Mouse (Mus musculus) embryonic stem cell, embryonic (primary cell): Measurements from ENCODE around the gene Pdzd4.

Experiments
- CTCF ChIA-PET, 4 experiments: fragments of 300-600 bp in 2 of 4; fragments of 350-600 bp in 2 of 4; sonication (Branson Sonifier 250); formaldehyde crosslinking; loops; one replicate each; lab custom pipeline; 2022; ENCODE audit warnings: inconsistent platforms in 2 of 4; lab: Charles Lee
- POLR2A ChIA-PET, 4 experiments: fragments of 300-600 bp in 2 of 4; fragments of 350-600 bp in 2 of 4; sonication (Branson Sonifier 250); formaldehyde crosslinking; loops; one replicate each; lab custom pipeline; 2022; ENCODE audit warnings: antibody characterized with exemption in 4 of 4, inconsistent platforms in 1 of 4; lab: Charles Lee

The Pdzd4 gene

DNA sequence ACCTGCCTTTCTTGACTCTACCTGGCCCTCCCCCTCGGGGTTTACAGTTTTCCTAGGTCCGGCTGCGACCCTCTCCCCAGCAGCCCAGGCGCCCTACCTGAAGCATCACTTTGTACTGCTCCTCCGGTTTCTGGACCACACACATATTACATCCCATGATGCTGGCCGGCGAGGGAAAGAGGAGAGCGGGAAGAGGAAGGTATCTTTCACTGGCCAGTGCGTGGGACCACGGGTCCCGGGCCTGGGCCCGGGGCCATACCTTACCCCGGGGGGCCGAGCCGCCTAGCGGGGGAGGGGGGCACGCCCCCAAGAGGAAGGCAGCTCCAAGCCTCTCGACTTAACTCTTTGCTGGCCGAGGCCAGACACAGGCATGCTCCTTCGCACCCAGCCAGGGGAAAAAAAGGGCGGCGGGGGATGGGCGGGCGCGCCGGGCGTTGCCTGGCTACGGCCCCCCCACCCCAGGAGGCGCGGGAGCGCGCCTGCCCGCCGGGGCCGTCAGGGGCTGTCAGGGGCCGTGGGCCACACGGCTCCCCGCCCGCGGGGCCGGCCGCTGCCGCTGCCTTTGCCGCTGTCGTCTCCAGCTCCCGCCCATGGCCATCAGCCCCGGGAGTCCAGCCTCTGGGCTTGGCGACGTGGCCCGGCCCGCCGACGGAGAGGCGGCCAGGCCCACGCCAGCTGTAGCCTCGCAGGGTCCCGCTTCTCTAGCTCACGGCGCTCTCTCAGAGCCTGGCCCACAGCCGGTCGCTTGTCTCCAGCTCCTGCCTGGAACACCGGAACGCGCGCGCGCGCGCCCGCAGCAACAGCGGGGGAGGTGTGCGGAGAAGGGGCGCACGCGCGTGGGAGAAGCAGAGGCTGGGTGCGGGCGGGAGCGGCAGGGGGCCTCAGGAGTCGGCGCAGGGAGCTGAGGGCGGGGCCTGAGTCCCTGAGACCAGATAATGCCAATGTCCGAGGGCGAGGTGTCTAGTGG is at the start of gene Pdzd4:
Pdzd4 (minus strand) TSS at position 785 of the 967 bp plus-strand sequence.
- ChIA-PET POLR2A (interaction anchor here in 3 of 4 experiments (0.7 to 3.8 kb wide), 22 partner anchors 9 to 446 kb away, joined by 3 to 21 read pairs (median 4); partner anchors contain the start of genes Renbp (in 2 of the 3), Abcd1 (in 1 of the 3), Arhgap4 (in 1 of the 3) and Bcap31 (in 1 of the 3)), CTCF (interaction anchor here in 1 of 4 experiments (1.1 kb wide), 1 partner anchor 26 kb away, joined by 8 read pairs; no protein-coding TSS in a partner anchor)

DNA sequence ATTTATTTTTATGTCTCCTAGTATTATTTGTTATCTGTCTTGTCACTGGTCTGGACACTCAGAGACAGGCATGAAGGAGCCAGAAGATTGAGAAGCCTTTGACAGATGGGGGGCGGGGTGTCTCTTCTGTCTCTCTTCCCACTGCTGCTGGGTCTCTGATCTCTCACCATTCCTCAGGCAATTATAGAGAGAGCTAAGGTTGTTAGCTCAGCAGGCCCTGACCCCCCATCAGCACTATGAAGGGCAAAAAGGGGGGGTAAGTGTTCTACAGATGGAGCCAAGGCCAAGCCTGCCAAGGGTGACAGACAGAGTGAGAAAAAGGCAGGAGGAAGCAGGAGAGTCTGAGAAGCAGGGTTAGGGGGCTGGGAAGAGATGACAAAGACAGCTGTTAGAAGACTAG is 47.2 kb upstream of the Pdzd4 start:
- ChIA-PET POLR2A (interaction anchor here in 2 of 4 experiments (0.6 to 1.1 kb wide), 3 partner anchors 38 to 357 kb away, joined by 3 to 4 read pairs (median 3); partner anchors contain the start of genes Idh3g (in 1 of the 2) and Ssr4 (in 1 of the 2)), CTCF (no interaction called here)

DNA sequence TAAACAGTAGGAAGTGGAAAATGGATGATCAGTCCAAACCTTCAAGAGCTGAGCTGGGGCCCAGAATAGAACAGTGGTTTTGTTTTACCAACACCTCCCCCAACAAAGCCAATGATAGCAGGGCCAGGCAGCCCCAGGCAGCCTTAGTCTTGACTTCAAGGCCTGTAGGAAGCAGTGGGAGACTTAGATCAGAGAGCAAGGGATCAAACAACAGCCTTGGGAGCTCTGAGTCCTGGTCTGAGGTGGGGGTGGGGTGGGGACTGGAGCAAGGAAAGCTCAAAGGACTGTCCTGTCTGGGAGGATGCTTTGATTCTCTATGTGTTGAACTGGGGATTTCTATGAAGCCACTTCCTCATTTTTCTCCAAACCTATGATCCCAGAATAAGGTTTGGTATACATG is 46.7 kb upstream of the Pdzd4 start:
- CTCF ChIA-PET, result no interaction called here

GRCm38 (mm10) chrX:73869334-73869733 is 44.6 kb upstream of the Pdzd4 start:
- POLR2A ChIA-PET, result no interaction called here
- CTCF ChIA-PET, result no interaction called here

More for the DNA sequence above, 46.7 kb upstream of the Pdzd4 start:
- POLR2A ChIA-PET, result interaction anchor here in 1 of 4 experiments (0.6 to 1.1 kb wide), 2 partner anchors 85 to 124 kb away, joined by 3 read pairs; partner anchors contain the start of genes Idh3g and Ssr4

GRCm38 (mm10) chrX:73867852-73868251 is 43.1 kb upstream of the Pdzd4 start:
- ChIA-PET CTCF (no interaction called here), POLR2A (no interaction called here)

DNA sequence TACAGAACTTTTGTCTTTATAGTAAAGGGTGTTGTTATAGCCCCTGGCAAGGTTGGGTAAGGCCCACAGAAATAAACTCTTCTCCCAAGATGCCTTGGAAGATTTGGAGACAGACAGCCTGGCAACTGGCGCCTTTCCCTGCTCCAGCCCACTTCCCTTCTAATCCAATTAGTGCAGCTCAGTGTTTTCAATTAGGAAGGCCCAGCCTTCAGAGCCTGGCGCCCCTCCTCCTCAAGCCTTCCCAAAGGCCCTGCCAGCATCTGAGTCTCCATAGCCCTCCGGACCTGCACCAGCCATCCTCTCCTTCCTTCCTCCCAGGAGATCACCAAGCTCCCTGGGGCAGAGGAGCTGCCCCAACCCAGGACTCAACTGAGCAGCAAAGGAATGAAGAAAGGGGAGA is 42.5 kb upstream of the Pdzd4 start:
- POLR2A ChIA-PET, result no interaction called here
- CTCF ChIA-PET, result no interaction called here

DNA sequence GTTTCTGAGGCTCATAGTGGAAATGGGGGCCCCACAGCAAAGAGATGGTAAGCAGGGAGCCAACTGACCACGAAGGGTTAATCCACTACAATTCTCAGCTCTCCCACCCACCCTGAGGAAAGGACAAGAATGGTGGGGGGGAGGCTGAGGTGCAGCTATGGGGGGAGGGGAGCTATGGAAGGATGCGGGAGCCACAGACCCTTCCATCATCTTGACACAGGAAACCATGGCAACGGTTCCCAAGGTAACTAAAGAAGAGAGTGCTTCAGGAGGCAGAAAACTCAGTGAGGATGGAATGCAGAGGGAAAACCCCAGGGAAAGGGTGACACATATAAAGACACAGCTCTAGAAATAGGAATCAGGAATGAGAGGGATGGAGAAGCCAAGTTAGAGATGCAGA is 39.9 kb upstream of the Pdzd4 start:
- ChIA-PET CTCF (no interaction called here), POLR2A (no interaction called here)

DNA sequence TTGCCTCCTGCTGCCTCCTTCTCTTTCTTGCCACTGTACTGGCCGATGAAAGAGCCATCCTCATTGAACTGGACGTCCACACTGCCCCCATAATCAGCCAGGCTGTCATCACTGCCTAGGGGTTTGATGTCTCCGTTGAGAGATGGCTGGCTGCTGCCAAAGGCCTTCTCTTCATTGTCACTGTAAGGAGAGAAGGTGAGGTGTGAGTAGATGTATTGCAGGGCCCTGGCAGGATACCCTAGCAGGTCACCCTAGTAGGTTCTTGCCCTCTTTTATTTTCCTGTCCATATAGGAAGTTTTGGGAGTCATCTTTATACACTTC is 30.3 kb upstream of the Pdzd4 start:
- ChIA-PET CTCF (no interaction called here), POLR2A (no interaction called here)

DNA sequence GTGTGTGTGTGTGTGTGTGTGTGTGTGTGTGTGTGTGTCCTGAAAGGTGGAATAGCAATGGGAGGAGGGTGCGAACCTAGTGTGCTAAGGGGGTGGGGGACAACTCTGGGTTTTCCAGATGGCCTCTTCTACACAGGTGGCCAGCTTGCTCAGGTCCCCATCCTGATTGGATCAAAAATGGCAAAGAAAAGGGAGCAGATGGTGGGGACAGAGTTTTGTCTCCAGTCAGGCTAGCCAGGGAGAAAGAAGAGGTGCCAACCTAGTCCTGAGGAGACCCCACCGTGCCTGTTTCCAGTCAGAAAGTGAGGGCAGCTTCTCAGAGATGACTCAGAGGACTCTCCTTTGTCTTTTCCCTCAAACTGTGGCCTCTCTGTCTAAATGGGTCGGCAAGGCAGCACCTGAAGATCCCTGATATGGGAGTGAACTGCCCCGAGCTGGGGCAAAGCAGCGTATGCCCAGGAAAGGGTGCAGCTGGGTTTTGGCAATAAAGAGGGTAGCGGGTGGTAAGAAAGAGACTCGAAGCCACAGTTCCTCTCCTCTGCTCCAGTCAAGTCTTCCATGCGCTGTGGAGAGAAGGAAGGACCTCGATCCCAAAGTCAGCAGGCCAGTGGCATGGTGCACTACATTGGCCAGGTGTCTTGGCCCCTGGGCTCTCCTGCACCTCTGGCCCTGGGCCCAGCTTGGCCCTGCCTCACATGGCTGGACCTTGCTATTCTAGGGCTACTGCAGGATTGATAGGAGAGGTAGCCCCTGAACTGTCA is 29.7 kb upstream of the Pdzd4 start:
- CTCF ChIA-PET, result no interaction called here
- POLR2A ChIA-PET, result no interaction called here

GRCm38 (mm10) chrX:73836691-73837090 is 11.9 kb upstream of the Pdzd4 start:
- CTCF ChIA-PET, result no interaction called here
- POLR2A ChIA-PET, result no interaction called here

DNA sequence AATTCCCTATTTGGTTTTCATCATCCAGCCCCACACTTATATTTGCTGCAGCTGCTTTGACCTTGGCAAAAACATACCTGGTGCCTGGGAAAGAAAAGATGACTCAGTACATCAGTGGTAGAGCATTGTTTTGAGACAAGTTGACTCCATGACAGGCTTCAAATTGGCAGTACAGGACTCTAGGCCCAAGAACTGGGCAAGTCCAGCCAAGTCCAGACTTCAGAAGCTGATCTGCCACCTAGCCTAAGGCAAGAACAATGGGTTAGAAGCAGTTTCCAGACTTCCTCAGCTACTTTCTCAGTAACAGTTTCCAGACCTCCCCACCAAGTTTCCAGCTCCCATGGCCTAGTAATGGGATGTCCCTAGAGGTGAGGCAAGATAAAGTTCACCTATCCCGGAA is 11.0 kb upstream of the Pdzd4 start:
- ChIA-PET CTCF (no interaction called here), POLR2A (no interaction called here)

- CTCF ChIA-PET, result no interaction called here
Measured at GRCm38 (mm10) chrX:73823747-73824146, 1.0 kb downstream of the Pdzd4 start.

DNA sequence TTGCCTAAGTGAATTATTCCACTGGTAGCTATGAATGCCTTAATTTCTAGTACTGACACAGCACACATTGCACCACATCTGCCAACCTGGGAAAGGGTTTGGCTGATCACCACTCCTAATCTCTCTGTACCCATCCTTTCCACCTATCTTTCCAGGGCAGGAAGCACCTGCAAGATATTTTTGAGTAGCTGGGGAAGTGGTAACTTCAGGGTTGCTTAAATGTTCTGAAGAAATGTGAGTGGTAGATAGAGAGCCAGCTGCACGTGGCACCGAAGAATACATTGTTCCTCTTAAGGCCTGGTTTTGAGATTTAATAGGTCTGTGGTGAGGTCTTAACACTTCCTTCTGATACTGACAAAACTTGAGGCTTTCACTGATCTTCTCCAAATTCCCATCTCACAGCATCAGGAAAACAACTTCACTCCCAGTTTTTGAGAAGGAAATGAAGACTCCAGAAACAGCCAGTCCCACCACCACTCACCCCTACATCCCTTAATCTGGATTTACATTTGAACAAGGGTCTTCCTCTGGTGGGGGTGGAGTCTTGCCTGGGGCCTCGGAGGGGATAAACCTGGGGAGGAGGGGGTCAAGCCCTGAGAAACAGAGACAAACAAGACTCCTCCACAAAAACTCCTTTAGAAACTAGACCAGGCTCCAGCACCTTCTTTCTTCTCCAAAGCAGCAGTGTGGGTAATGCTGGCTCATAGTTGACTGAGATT is 8.0 kb downstream of the Pdzd4 start:
- POLR2A ChIA-PET, result interaction anchor here in 1 of 4 experiments (1.6 to 4.6 kb wide), 3 partner anchors 8 to 22 kb away, joined by 3 to 21 read pairs (median 6); partner anchors contain the start of gene Pdzd4
- CTCF ChIA-PET, result no interaction called here

More at GRCm38 (mm10) chrX:73823747-73824146, 1.0 kb downstream of the Pdzd4 start:
- POLR2A ChIA-PET, result interaction anchor here in 3 of 4 experiments (0.6 to 3.8 kb wide), 16 partner anchors 8 to 447 kb away, joined by 3 to 21 read pairs (median 5); partner anchors contain the start of genes Renbp (in 2 of the 3), Idh3g (in 1 of the 3), Rpl10 (in 1 of the 3) and Ssr4 (in 1 of the 3)

- ChIA-PET CTCF (interaction anchor here in 1 of 4 experiments (1.2 kb wide), 1 partner anchor 16 kb away, joined by 5 read pairs; no protein-coding TSS in a partner anchor), POLR2A (interaction anchor here in 3 of 4 experiments (0.6 to 4.6 kb wide), 18 partner anchors 9 to 455 kb away, joined by 3 to 21 read pairs (median 5); partner anchors contain the start of genes Pdzd4 (in 2 of the 3), Renbp (in 2 of the 3) and Rpl10 (in 1 of the 3))
Measured at GRCm38 (mm10) chrX:73815072-73815471, 9.7 kb downstream of the Pdzd4 start.

- POLR2A ChIA-PET, result interaction anchor here in 3 of 4 experiments (0.7 to 2.7 kb wide), 9 partner anchors 10 to 709 kb away, joined by 3 to 15 read pairs (median 4); partner anchors contain the start of genes Idh3g (in 1 of the 3), Pdzd4 (in 1 of the 3) and Ssr4 (in 1 of the 3)
- CTCF ChIA-PET, result no interaction called here
Measured at GRCm38 (mm10) chrX:73805814-73806213, 19.0 kb downstream of the Pdzd4 start.

DNA sequence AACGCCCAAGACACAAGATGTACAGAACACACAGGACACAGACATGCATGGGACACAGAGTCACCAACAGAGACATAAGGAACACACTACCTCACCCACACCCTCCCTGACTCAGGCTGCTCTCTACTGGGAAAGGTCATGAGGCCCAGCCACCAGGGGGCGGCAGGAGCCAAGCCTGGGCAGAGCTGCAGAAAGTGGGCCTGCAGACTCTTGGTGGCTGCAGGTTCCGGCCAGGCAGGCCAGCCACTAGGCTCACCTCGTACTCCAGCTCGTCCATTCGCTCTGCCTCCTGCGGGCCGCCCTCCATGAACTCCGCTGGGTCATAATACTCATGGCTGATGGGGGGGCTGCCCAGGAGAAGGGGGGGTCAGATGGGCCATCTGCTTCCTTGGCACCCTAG is 26.3 kb downstream of the Pdzd4 start:
- ChIA-PET POLR2A (interaction anchor here in 3 of 4 experiments (0.6 to 7.9 kb wide), 42 partner anchors 9 to 581 kb away, joined by 3 to 100 read pairs (median 5); partner anchors contain the start of genes Arhgap4 (in 3 of the 3), Idh3g (in 3 of the 3), Naa10 (in 3 of the 3) and Renbp (in 3 of the 3)), CTCF (interaction anchor here in 3 of 4 experiments (0.5 to 3.9 kb wide), 20 partner anchors 12 to 614 kb away, joined by 3 to 22 read pairs (median 4); partner anchors contain the start of genes Idh3g (in 1 of the 3), L1cam (in 1 of the 3), Pdzd4 (in 1 of the 3) and Renbp (in 1 of the 3))

DNA sequence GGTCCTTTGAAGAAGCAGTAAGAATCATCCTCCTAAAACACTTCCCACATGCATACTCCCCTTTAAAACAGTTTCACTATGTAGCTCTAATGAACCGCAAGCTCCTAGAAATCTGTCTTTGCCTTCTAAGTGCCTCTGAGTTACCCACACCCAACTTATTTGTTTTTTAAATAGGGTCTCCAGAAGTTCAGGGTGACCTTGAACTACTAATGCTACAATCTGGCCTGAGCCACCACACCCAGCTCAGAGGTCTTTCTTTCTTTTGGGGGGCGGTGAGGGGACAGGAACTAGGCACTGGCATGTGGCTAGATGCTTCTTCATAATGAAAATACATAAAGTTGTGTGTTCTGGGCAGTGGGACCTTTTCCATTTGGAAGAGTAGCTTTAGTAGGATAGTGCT is 27.3 kb downstream of the Pdzd4 start:
- ChIA-PET POLR2A (interaction anchor here (0.5 to 7.9 kb wide), 46 partner anchors 10 to 598 kb away, joined by 3 to 100 read pairs (median 5); partner anchors contain the start of genes Idh3g (in 3 of the 4), Renbp (in 3 of the 4), Ssr4 (in 3 of the 4) and Bcap31 (in 2 of the 4)), CTCF (interaction anchor here in 3 of 4 experiments (0.6 to 3.9 kb wide), 13 partner anchors 11 to 615 kb away, joined by 3 to 22 read pairs (median 5); partner anchors contain the start of genes Arhgap4 (in 1 of the 3), Idh3g (in 1 of the 3), Naa10 (in 1 of the 3) and Pdzd4 (in 1 of the 3))
